Mouse (Mus musculus) lung, postnatal 10 days (tissue): ENCODE data around the gene Fads1.

Experiments
- DNase-seq: peaks from one replicate; pipeline ENCODE4 v3.0.0; 2021

The Fads1 gene

GRCm38 (mm10) chr19:10216101-10216500 lies 33.4 kb downstream of the Fads1 start:
- DNase-seq = no peak

GRCm38 (mm10) chr19:10219108-10219507 lies 36.4 kb downstream of the Fads1 start:
- DNase-seq = peak; percentile 70

- no peak for DNase-seq
These were observed 36.9 kb downstream of the Fads1 start for GRCm38 (mm10) chr19:10219593-10219992.

GRCm38 (mm10) chr19:10221585-10221984 lies 38.9 kb downstream of the Fads1 start:
- no peak for DNase-seq

- DNase-seq = peak; percentile 48
These were observed 40.0 kb downstream of the Fads1 start for GRCm38 (mm10) chr19:10222656-10223055.

GRCm38 (mm10) chr19:10223561-10223960 lies 40.9 kb downstream of the Fads1 start:
- DNase-seq = no peak

- no peak for DNase-seq
These were observed 42.2 kb downstream of the Fads1 start for GRCm38 (mm10) chr19:10224637-10225453.

GRCm38 (mm10) chr19:10225767-10226166 lies 43.1 kb downstream of the Fads1 start:
- DNase-seq = peak; percentile 32

GRCm38 (mm10) chr19:10231016-10231415 lies 48.3 kb downstream of the Fads1 start:
- DNase-seq = peak; percentile 22

- DNase-seq = no peak
These were observed 49.2 kb downstream of the Fads1 start for GRCm38 (mm10) chr19:10231871-10232270.

GRCm38 (mm10) chr19:10232327-10233017 lies 49.8 kb downstream of the Fads1 start:
- DNase-seq = no peak

GRCm38 (mm10) chr19:10235784-10236565 lies 53.3 kb downstream of the Fads1 start:
- no peak for DNase-seq

- DNase-seq = peak; percentile 49
These were observed 55.8 kb downstream of the Fads1 start for GRCm38 (mm10) chr19:10238477-10238876.

- no peak for DNase-seq
These were observed 56.7 kb downstream of the Fads1 start for GRCm38 (mm10) chr19:10239419-10239818.

- DNase-seq = no peak
These were observed 57.4 kb downstream of the Fads1 start for GRCm38 (mm10) chr19:10239975-10240653.

- peak; percentile 85 for DNase-seq
These were observed 58.1 kb downstream of the Fads1 start, which contains the start of gene Myrf for GRCm38 (mm10) chr19:10240654-10241305. Gene Myrf (minus strand): TSS chr19:10240748.

- no peak for DNase-seq
These were observed 60.2 kb downstream of the Fads1 start for GRCm38 (mm10) chr19:10242916-10243315.

GRCm38 (mm10) chr19:10244183-10244582 lies 61.5 kb downstream of the Fads1 start:
- DNase-seq = peak; percentile 74
